ENCODE assay signal across 20 mouse cellular contexts in the genomic region with DNA sequence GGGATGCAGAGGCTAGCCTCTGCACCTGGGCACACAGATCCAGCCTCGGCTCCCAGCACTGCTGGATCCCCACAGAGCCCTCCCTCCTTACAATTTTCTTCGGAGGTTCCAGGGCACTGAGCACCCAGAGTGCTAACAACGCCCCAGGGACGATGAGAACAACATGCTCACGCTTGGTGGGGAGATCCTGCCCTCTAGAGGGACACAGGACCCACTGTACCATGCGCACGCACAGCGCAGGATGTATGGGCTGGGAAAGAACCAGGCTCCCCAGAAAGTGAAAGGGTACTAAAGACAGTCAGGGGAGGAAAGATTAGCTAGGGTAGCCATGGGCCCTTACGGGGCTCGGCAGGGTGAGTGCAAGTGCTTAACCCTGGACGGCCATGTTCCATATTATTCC. TPM values are rescaled to one million over a fixed set of nuclear protein-coding genes. Genes with fewer than 3 reads are reported as not detected.
DNase-seq lines count a peak whose midpoint lies in the region; ATAC-seq and TF ChIP-seq lines count a peak whose summit lies in the region.
"Had no signal": no experiment of that assay in that cellular context is flagged by ENCODE, and none has a peak within 500 bp of the region (broad histone marks: within the 10 kb centered on the region; RNA-seq: fewer than 3 reads in every experiment).

No protein-coding gene starts in this region.

- H3K27me3 ChIP-seq in liver, postnatal 0 days (ENCODE audit: insufficient read depth, low read length) = peaks cover 69% of the 10 kb centered on the region
- H3K27me3 ChIP-seq in liver, embryonic 12.5 days (replicated peaks) = peaks cover 99% of the 10 kb centered on the region
- peaks cover 72% of the 10 kb centered on the region for H3K27me3 ChIP-seq in limb, embryonic 15.5 days
- H3K27me3 ChIP-seq in forebrain, embryonic 16.5 days (replicated peaks; ENCODE audit: control insufficient read depth, insufficient read depth, low read length) = peaks cover 48% of the 10 kb centered on the region

- no peak overlapping the region for H3K4me3 ChIP-seq in liver, postnatal 0 days (ENCODE audit: low read depth, low read length)
- no peak overlapping the region for H3K4me3 ChIP-seq in liver, embryonic 12.5 days
- H3K4me3 ChIP-seq in limb, embryonic 15.5 days = no peak overlapping the region
- no peak overlapping the region for H3K4me3 ChIP-seq in forebrain, embryonic 16.5 days (replicated peaks; ENCODE audit: low read length)
- H3K4me3 ChIP-seq: gastrocnemius, adult 2 months; left cerebral cortex, adult 2 months; liver, embryonic 15.5 days; midbrain, embryonic 10.5 days; neural tube, embryonic 13.5 days had no signal

- H3K4me2 ChIP-seq in liver, postnatal 0 days (ENCODE audit: low read depth, low read length) = no peak overlapping the region
- H3K4me2 ChIP-seq in liver, embryonic 12.5 days = no peak overlapping the region
- no peak overlapping the region for H3K4me2 ChIP-seq in limb, embryonic 15.5 days
- H3K4me2 ChIP-seq in forebrain, embryonic 16.5 days (ENCODE audit: low read length) = no peak overlapping the region
- H3K4me2 ChIP-seq: heart, embryonic 11.5 days; liver, embryonic 15.5 days had no signal

- TF ChIP-seq CTCF in liver, postnatal 0 days (IDR thresholded peaks at IDR 0.05; ENCODE audit: low read depth) = peak; percentile 37
- TF ChIP-seq CTCF in brain, embryonic 14.5 days (IDR thresholded peaks at IDR 0.05; ENCODE audit: borderline replicate concordance, extremely low read depth, insufficient read depth, insufficient read length) = peak; percentile 42; the same call in 1 of the 2 replicates

- no peak for ATAC-seq in liver, postnatal 0 days
- ATAC-seq in liver, embryonic 12.5 days = no peak
- ATAC-seq in limb, embryonic 15.5 days (ENCODE audit: insufficient number of reproducible peaks, low FRiP score, low TSS enrichment, low read depth) = peak; percentile 20; the same call in 1 of the 2 replicates
- no peak for ATAC-seq in frontal cortex, adult (ENCODE audit: low TSS enrichment)
- ATAC-seq in forebrain, embryonic 16.5 days = no peak
- ATAC-seq: Patski had no signal

- WGBS in liver, postnatal 0 days (ENCODE audit: insufficient replicate concordance) = 17% methylated on average over 11 of the region's 11 CpGs
- WGBS in liver, embryonic 12.5 days (ENCODE audit: insufficient replicate concordance) = 13% methylated on average over 11 of the region's 11 CpGs
- 18% methylated on average over 11 of the region's 11 CpGs for WGBS in limb, embryonic 15.5 days
- WGBS in forebrain, embryonic 16.5 days = 7% methylated on average over 11 of the region's 11 CpGs

- H3K27ac ChIP-seq in liver, postnatal 0 days (ENCODE audit: low read depth) = no peak overlapping the region
- H3K27ac ChIP-seq in liver, embryonic 12.5 days = no peak overlapping the region
- H3K27ac ChIP-seq in limb, embryonic 15.5 days = no peak overlapping the region
- H3K27ac ChIP-seq in forebrain, embryonic 16.5 days (ENCODE audit: low read length) = no peak overlapping the region
- H3K27ac ChIP-seq: gastrocnemius, adult 2 months; left cerebral cortex, adult 2 months; liver, embryonic 15.5 days; midbrain, embryonic 10.5 days; neural tube, embryonic 13.5 days had no signal

- no peaks in the 10 kb centered on the region for H3K9me3 ChIP-seq in liver, postnatal 0 days (ENCODE audit: low read length)
- H3K9me3 ChIP-seq in liver, embryonic 12.5 days (replicated peaks) = no peaks in the 10 kb centered on the region
- no peaks in the 10 kb centered on the region for H3K9me3 ChIP-seq in limb, embryonic 15.5 days
- H3K9me3 ChIP-seq in forebrain, embryonic 16.5 days (ENCODE audit: control insufficient read depth, low read length) = no peaks in the 10 kb centered on the region
- H3K9me3 ChIP-seq: liver, embryonic 15.5 days; midbrain, embryonic 10.5 days; neural tube, embryonic 13.5 days had no signal

- peaks cover 6% of the 10 kb centered on the region; the same call in 1 of the 2 replicates for H3K4me1 ChIP-seq in liver, postnatal 0 days (ENCODE audit: insufficient read depth)
- H3K4me1 ChIP-seq in liver, embryonic 12.5 days = peaks cover 19% of the 10 kb centered on the region
- H3K4me1 ChIP-seq in limb, embryonic 15.5 days = peaks cover 25% of the 10 kb centered on the region
- H3K4me1 ChIP-seq in forebrain, embryonic 16.5 days (replicated peaks; ENCODE audit: control insufficient read depth, insufficient read depth, low read length) = peaks cover 19% of the 10 kb centered on the region

- TF ChIP-seq EP300 in liver, postnatal 0 days (IDR thresholded peaks at IDR 0.05; ENCODE audit: low read depth) = no peak

- H3K9ac ChIP-seq in liver, postnatal 0 days (replicated peaks) = no peak overlapping the region
- no peak overlapping the region for H3K9ac ChIP-seq in liver, embryonic 12.5 days
- H3K9ac ChIP-seq in limb, embryonic 15.5 days = no peak overlapping the region
- no peak overlapping the region for H3K9ac ChIP-seq in forebrain, embryonic 16.5 days (replicated peaks; ENCODE audit: low read depth, low read length)
- H3K9ac ChIP-seq: liver, embryonic 15.5 days; neural tube, embryonic 13.5 days had no signal

- DNase-seq in embryo, embryonic 10 days (ENCODE audit: low spot score) = peak; percentile 51
- no peak for DNase-seq in embryo, embryonic 9.5 days (ENCODE audit: extremely low spot score)
- DNase-seq in liver, postnatal 0 days = no peak
- DNase-seq in brain, embryonic 14.5 days (ENCODE audit: low read depth) = peak; percentile 36
- DNase-seq: adrenal gland, postnatal 36 days; cerebellum, adult 18-20 months; gastrocnemius, adult 2 months; kidney, postnatal 14 days; right cerebral cortex, postnatal 14 days; thymus, postnatal 4 days had no signal

- no peak for TF ChIP-seq POLR2A in brain, embryonic 14.5 days (IDR thresholded peaks at IDR 0.05; ENCODE audit: borderline replicate concordance, extremely low read depth, insufficient read depth, insufficient read length, poor library complexity, severe bottlenecking)

- no peaks in the 10 kb centered on the region for H3K36me3 ChIP-seq in liver, postnatal 0 days (replicated peaks; ENCODE audit: insufficient read depth, low read length)
- H3K36me3 ChIP-seq in liver, embryonic 12.5 days = no peaks in the 10 kb centered on the region
- H3K36me3 ChIP-seq in limb, embryonic 15.5 days = no peaks in the 10 kb centered on the region
- H3K36me3 ChIP-seq in forebrain, embryonic 16.5 days (ENCODE audit: control insufficient read depth, insufficient read depth) = no peaks in the 10 kb centered on the region
- H3K36me3 ChIP-seq: liver, embryonic 15.5 days; midbrain, embryonic 10.5 days; neural tube, embryonic 13.5 days had no signal

RNA-seq across cellular contexts. Expression of a gene that starts 1.1 kb away (rescaled TPM):
- not detected in 2 replicates for polyA plus RNA-seq in liver, postnatal 0 days (2015; fragmentation: Nextera tagmentation; extraction: Ambion mirVana)
- polyA plus RNA-seq in liver, embryonic 12.5 days (2016; fragmentation: Nextera tagmentation; extraction: Ambion mirVana) = not detected in 2 replicates
- 2.3 and 3.7 TPM in 2 replicates for polyA plus RNA-seq in brain, embryonic 14.5 days (2012; rRNA removed)
- polyA plus RNA-seq in limb, embryonic 15.5 days (2015; fragmentation: Nextera tagmentation; extraction: Ambion mirVana) = 0.17 TPM in 1 of 2 replicates, not detected in the other
- polyA plus RNA-seq in forebrain, embryonic 16.5 days (2015; fragmentation: Nextera tagmentation; extraction: Ambion mirVana) = 0.86 and 1.5 TPM in 2 replicates
- polyA plus RNA-seq: heart, embryonic 11.5 days; liver, embryonic 15.5 days; midbrain, embryonic 10.5 days had no signal

RNA-seq across cellular contexts. Expression of a gene that starts 6.4 kb away (rescaled TPM):
- 0.26 and 0.52 TPM in 2 replicates for polyA plus RNA-seq in liver, postnatal 0 days (2015; fragmentation: Nextera tagmentation; extraction: Ambion mirVana)
- 0.58 and 0.61 TPM in 2 replicates for polyA plus RNA-seq in liver, embryonic 12.5 days (2016; fragmentation: Nextera tagmentation; extraction: Ambion mirVana)
- 16.1 and 18.1 TPM in 2 replicates for polyA plus RNA-seq in brain, embryonic 14.5 days (2012; rRNA removed)
- 2.2 and 3.4 TPM in 2 replicates for polyA plus RNA-seq in limb, embryonic 15.5 days (2015; fragmentation: Nextera tagmentation; extraction: Ambion mirVana)
- polyA plus RNA-seq in forebrain, embryonic 16.5 days (2015; fragmentation: Nextera tagmentation; extraction: Ambion mirVana) = 4.7 and 5.5 TPM in 2 replicates

RNA-seq across cellular contexts. Expression of a gene that starts 34.7 kb away (rescaled TPM):
- polyA plus RNA-seq in liver, postnatal 0 days (2015; fragmentation: Nextera tagmentation; extraction: Ambion mirVana) = 0.97 and 1.6 TPM in 2 replicates
- polyA plus RNA-seq in liver, embryonic 12.5 days (2016; fragmentation: Nextera tagmentation; extraction: Ambion mirVana) = 4.9 and 5.2 TPM in 2 replicates
- 11.8 and 15.5 TPM in 2 replicates for polyA plus RNA-seq in brain, embryonic 14.5 days (2012; rRNA removed)
- 25.0 and 32.4 TPM in 2 replicates for polyA plus RNA-seq in limb, embryonic 15.5 days (2015; fragmentation: Nextera tagmentation; extraction: Ambion mirVana)
- 0.99 and 1.4 TPM in 2 replicates for polyA plus RNA-seq in forebrain, embryonic 16.5 days (2015; fragmentation: Nextera tagmentation; extraction: Ambion mirVana)

RNA-seq across cellular contexts. Expression of a gene that starts 59.7 kb away (rescaled TPM):
- not detected in 2 replicates for polyA plus RNA-seq in liver, postnatal 0 days (2015; fragmentation: Nextera tagmentation; extraction: Ambion mirVana)
- not detected in 2 replicates for polyA plus RNA-seq in liver, embryonic 12.5 days (2016; fragmentation: Nextera tagmentation; extraction: Ambion mirVana)
- 3.2 and 3.9 TPM in 2 replicates for polyA plus RNA-seq in brain, embryonic 14.5 days (2012; rRNA removed)
- polyA plus RNA-seq in limb, embryonic 15.5 days (2015; fragmentation: Nextera tagmentation; extraction: Ambion mirVana) = 0.27 and 0.29 TPM in 2 replicates
- polyA plus RNA-seq in forebrain, embryonic 16.5 days (2015; fragmentation: Nextera tagmentation; extraction: Ambion mirVana) = 0.63 and 1.1 TPM in 2 replicates

Comparison
In these comparisons a context has a peak if more than half of its experiments do, and no peak if none do; other contexts are left out.
1. DNase-seq: peak in embryo, embryonic 10 days (single experiment) and brain, embryonic 14.5 days (single experiment); none in embryo, embryonic 9.5 days (single experiment) and liver, postnatal 0 days (single experiment).